9 mouse cellular contexts compared by ENCODE assay signal in the genomic region with DNA sequence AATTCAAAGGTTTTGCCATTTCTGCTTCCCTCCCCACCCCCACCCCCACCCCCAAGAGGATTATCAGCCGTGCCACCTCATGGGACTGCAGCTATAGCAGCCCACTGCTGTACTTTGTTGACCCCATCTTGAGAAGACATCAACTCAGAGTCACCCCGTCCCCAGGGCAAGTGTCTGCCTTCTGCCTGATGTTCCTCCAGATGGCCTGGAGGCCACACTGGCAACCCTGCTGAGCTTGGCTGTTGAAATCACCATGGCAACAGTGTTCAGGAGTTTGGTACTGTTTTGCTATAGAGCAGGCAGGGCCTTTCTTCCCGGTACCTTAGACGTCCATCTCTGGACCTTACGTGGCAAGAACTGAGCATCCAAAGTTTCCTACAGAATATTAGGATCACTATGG.
DNase-seq lines count a peak whose midpoint lies in the region; ATAC-seq and TF ChIP-seq lines count a peak whose summit lies in the region.
"Had no signal": no experiment of that assay in that cellular context is flagged by ENCODE, and none has a peak within 500 bp of the region (broad histone marks: within the 10 kb centered on the region; RNA-seq: fewer than 3 reads in every experiment).

No protein-coding gene starts in this region.

- H3K36me3 ChIP-seq in embryonic facial prominence, embryonic 11.5 days (replicated peaks; ENCODE audit: control insufficient read depth, insufficient read depth, low read depth, low read length), result no peaks in the 10 kb centered on the region
- peaks cover 8% of the 10 kb centered on the region; the same call in 1 of the 2 replicates for H3K36me3 ChIP-seq in hindbrain, embryonic 16.5 days (ENCODE audit: control insufficient read depth, insufficient read depth, low read length)
- H3K36me3 ChIP-seq in thymus, adult 2 months (ENCODE audit: control insufficient read depth, insufficient read depth, low read length), result no peaks in the 10 kb centered on the region

- no peak overlapping the region for H3K4me2 ChIP-seq in embryonic facial prominence, embryonic 11.5 days (ENCODE audit: low read depth, low read length)
- no peak overlapping the region for H3K4me2 ChIP-seq in hindbrain, embryonic 16.5 days (ENCODE audit: low read length)

- H3K4me1 ChIP-seq in embryonic facial prominence, embryonic 11.5 days (ENCODE audit: control insufficient read depth, insufficient read depth, low read length), result no peaks in the 10 kb centered on the region
- H3K4me1 ChIP-seq in hindbrain, embryonic 16.5 days (ENCODE audit: control insufficient read depth, insufficient read depth, low read depth, low read length), result peaks cover 17% of the 10 kb centered on the region
- no peaks in the 10 kb centered on the region for H3K4me1 ChIP-seq in thymus, adult 2 months (replicated peaks; ENCODE audit: control insufficient read depth, insufficient read depth, low read length)

- no peak overlapping the region for H3K27ac ChIP-seq in embryonic facial prominence, embryonic 11.5 days (replicated peaks; ENCODE audit: low read depth, low read length)
- no peak overlapping the region for H3K27ac ChIP-seq in hindbrain, embryonic 16.5 days (ENCODE audit: low read depth, low read length)
- H3K27ac ChIP-seq in thymus, adult 2 months (ENCODE audit: control insufficient read depth, insufficient read depth, low read length), result no peak overlapping the region

- intact Hi-C loops in heart, postnatal 36 days (cut with DNase I), result no loop called here

- ATAC-seq in embryonic facial prominence, embryonic 11.5 days (replicated peaks; ENCODE audit: insufficient number of reproducible peaks, low FRiP score, low TSS enrichment, low read depth), result no peak
- peak; percentile 84 for ATAC-seq in hindbrain, embryonic 16.5 days

- no peak overlapping the region for H3K9ac ChIP-seq in embryonic facial prominence, embryonic 11.5 days (replicated peaks; ENCODE audit: low read length)
- H3K9ac ChIP-seq in hindbrain, embryonic 16.5 days (ENCODE audit: low read depth, low read length), result no peak overlapping the region

- H3K4me3 ChIP-seq in embryonic facial prominence, embryonic 11.5 days (ENCODE audit: low read depth, low read length), result no peak overlapping the region
- no peak overlapping the region for H3K4me3 ChIP-seq in hindbrain, embryonic 16.5 days (ENCODE audit: low read length)
- H3K4me3 ChIP-seq in thymus, adult 2 months (ENCODE audit: control insufficient read depth, insufficient read depth, low read length), result no peak overlapping the region

- DNase-seq in layer of hippocampus, adult 9-11 months, result peak; percentile 23
- no peak for DNase-seq in layer of hippocampus, postnatal 36 days
- peak; percentile 36 for DNase-seq in embryonic facial prominence, embryonic 11.5 days (ENCODE audit: low spot score)
- peak; percentile 70 for DNase-seq in retina, embryonic 14.5 days (ENCODE audit: low spot score)
- no peak for DNase-seq in heart, adult 9 months (ENCODE audit: low spot score in 2 of 2)
- no peak for DNase-seq in thymus, adult 2 months
- DNase-seq in heart, postnatal 36 days, result no peak
- DNase-seq: kidney, postnatal 25 days had no signal

- no peak for TF ChIP-seq POLR2A in thymus, adult 2 months (IDR thresholded peaks at IDR 0.05; ENCODE audit: control insufficient read depth, extremely low read depth, insufficient read depth, low read length, poor library complexity)

- no peaks in the 10 kb centered on the region for H3K9me3 ChIP-seq in embryonic facial prominence, embryonic 11.5 days (replicated peaks; ENCODE audit: control insufficient read depth, low read length)
- H3K9me3 ChIP-seq in hindbrain, embryonic 16.5 days (ENCODE audit: control insufficient read depth, low read length), result no peaks in the 10 kb centered on the region

- WGBS in embryonic facial prominence, embryonic 11.5 days, result 45% methylated on average over 5 of the region's 5 CpGs
- 9% methylated on average over 5 of the region's 5 CpGs for whole genome bisulfite sequencing in hindbrain, embryonic 16.5 days
- WGBS in thymus, adult 2 months, result 83% methylated on average over 5 of the region's 5 CpGs

- no peaks in the 10 kb centered on the region for H3K27me3 ChIP-seq in embryonic facial prominence, embryonic 11.5 days (ENCODE audit: control insufficient read depth, insufficient read depth, low read length)
- no peaks in the 10 kb centered on the region for H3K27me3 ChIP-seq in hindbrain, embryonic 16.5 days (replicated peaks; ENCODE audit: control insufficient read depth, insufficient read depth, low read length)
- H3K27me3 ChIP-seq in thymus, adult 2 months (ENCODE audit: control insufficient read depth, insufficient read depth, low read length), result no peaks in the 10 kb centered on the region

- no peak for TF ChIP-seq CTCF in thymus, adult 2 months (IDR thresholded peaks at IDR 0.05; ENCODE audit: borderline replicate concordance, control insufficient read depth, extremely low read depth, insufficient read depth, low read length, poor library complexity)

Comparison
In these comparisons a context has a peak if more than half of its experiments do, and no peak if none do; other contexts are left out.
1. DNase-seq: peak in layer of hippocampus, adult 9-11 months (single experiment), embryonic facial prominence, embryonic 11.5 days (single experiment) and retina, embryonic 14.5 days (single experiment); none in layer of hippocampus, postnatal 36 days (0 of 2), heart, adult 9 months (0 of 2), thymus, adult 2 months (single experiment) and heart, postnatal 36 days (0 of 2).